Mouse (Mus musculus): Measurements from ENCODE around the gene Dmrtb1. TPM values are rescaled to one million over a fixed set of nuclear protein-coding genes. Genes with fewer than 3 reads are reported as not detected.
A peak's percentile ranks its signal among the peaks of the same experiment; 100 is the strongest.

Gene Dmrtb1
- polyA plus RNA-seq, 1 experiment: 3.9 TPM

DNA sequence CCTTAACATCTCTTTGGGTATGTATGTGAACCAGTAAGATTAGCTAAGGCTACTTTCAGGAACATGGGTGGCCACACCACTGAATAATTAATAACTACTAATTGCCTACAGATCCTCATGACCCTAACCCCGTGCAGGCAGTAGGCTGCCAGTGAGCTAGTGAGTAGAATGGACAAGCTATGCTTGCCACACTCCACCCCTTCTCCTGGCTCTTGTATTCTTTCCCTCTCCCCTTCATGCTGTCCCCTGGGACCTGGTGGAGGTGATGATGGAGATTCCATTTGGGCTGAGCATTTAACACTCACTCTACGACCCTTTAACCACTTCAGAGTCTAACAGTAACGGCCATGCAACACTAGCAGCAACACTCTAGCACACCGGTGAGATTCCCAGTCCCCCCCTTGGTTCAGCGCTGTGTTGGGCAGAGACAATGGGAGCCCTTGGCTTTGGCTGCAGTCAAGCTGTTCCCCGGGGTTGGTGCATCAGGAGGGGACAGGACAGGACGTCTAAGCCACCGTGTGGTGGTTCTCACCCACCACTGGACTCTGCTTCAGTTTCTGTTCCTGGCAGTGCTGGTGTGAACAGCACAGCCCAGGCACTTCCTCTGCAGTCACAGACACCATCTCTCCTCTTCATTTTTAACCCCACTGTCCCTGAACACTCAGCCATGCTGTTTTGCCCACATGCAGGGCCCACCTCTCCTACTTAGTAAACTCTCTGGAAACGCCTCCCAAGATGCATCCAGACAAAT is 2.8 kb downstream of the Dmrtb1 start:
- DNase-seq (ENCODE audit: low read depth): no peak

GRCm38 (mm10) chr4:107680311-107681098 is 3.5 kb downstream of the Dmrtb1 start:
- DNase-seq (ENCODE audit: low read depth): no peak

GRCm38 (mm10) chr4:107675645-107676044 is 8.4 kb downstream of the Dmrtb1 start:
- no peak for DNase-seq (ENCODE audit: low read depth)

DNA sequence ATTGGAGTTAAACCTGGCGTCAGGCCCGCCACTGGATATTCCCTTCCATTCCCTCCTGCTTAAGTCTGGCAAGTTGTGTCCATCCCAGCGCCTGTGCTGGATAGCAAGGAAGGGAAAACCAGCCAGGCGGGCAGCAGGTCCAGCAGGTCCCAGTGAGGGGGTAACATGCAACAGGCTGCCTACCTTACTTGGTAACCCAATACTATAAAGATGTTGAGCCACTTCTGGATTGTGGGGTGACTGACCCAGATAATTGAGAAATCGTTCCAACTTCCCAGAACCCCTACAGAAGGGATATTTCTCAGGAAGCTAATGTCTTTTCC is 9.7 kb downstream of the Dmrtb1 start:
- no peak for DNase-seq (ENCODE audit: low read depth)

DNA sequence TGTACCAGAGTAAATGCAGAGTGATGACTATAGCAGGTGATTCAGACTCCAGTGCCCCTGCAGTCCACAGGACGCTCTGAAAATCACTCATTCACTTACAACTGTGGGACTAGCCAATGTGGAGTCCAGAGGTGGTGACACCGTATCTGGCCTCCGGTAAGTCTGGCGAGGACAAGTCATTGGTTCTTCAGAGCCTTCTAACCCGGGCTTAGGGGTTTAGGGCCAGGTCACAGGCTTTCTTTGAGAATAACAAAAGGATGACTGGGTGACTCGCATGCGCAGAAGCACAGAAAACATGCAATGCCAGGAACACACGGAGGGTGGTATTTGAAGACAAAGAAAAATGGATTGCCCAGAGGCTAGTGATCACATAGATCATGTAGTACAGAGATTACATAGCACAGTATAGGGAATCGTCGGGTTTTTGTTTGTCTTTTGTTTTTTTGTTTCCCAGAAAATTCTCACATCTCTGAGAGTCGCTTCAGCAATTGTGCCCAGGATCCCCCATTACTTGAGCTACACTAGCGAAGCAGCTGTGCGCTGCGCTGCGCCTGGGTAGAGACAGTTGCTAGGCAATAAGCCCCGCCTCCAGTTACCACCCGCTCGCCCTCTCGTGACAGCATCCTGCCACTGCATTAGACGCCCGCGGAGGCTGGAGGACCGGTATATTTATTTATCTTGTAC is 10.2 kb downstream of the Dmrtb1 start:
- no peak for DNase-seq (ENCODE audit: low read depth)

DNA sequence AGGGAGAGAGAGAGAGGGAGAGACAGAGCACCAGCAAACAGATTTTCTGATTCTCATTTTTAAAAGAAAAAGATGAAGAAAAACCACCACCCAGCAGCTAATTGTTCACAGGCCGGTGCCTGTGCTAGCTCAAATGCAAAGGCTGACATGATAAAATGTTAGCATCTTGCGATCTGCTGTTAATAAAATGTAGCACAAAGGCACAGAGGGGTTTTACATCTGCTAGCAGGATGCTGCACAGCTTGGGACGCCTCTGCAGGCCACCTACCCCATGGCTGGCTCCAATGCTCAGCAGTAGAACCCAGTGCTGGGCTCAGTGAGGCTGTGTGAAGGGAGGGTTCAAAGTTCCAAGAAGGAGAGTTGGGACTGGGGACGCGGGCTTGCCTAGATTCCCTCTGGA is 13.3 kb downstream of the Dmrtb1 start:
- no peak for DNase-seq (ENCODE audit: low read depth)

DNA sequence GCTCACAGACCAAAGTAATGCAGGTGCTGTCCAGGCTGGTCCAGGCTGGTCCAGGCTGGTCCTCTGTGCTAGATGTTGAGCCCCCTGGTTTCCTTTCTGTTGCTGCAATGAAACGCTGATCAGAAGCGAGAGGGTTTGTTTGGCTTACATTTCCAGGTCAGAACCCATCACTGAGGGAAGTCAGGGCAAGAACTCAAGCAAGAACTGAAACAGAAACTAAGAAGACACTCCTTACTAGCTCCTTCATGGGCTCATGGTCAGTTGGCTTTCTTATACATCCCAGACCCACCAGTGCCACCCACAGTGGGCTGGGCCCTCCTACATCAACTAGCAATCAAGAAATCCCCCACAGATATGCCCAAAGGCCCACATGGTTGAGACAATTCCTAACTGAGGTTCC is 15.5 kb downstream of the Dmrtb1 start:
- DNase-seq (ENCODE audit: low read depth): no peak

GRCm38 (mm10) chr4:107660649-107661048 is 23.4 kb downstream of the Dmrtb1 start:
- no peak for DNase-seq (ENCODE audit: low read depth)

- DNase-seq (ENCODE audit: low read depth): no peak
These were observed 30.8 kb downstream of the Dmrtb1 start for GRCm38 (mm10) chr4:107653280-107653643.

- DNase-seq (ENCODE audit: low read depth): no peak
These were observed 31.3 kb downstream of the Dmrtb1 start for GRCm38 (mm10) chr4:107652598-107653279.

DNA sequence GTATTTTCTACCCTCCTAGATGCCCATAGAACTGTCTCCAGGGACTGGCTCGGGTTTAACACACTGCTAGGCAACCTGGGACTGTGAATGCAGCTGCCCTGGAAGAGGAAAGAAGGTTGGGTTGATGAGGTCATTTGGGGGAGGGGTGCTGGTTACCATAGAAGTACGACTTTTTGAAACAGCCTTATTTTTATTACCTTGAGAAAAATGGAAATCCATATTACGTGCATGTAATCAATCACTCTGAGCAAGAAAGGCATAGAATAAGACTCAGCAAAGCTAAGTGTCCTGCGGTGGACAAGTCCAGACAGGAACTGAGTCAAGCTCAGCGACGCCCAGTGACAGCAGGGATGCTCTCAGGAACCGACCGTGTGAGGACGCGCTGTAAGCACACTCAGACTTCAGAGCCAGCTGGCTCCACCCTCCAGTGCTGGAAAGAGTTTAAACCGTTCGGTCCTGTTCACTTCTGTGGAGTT is 33.0 kb downstream of the Dmrtb1 start:
- DNase-seq (ENCODE audit: low read depth): no peak

DNA sequence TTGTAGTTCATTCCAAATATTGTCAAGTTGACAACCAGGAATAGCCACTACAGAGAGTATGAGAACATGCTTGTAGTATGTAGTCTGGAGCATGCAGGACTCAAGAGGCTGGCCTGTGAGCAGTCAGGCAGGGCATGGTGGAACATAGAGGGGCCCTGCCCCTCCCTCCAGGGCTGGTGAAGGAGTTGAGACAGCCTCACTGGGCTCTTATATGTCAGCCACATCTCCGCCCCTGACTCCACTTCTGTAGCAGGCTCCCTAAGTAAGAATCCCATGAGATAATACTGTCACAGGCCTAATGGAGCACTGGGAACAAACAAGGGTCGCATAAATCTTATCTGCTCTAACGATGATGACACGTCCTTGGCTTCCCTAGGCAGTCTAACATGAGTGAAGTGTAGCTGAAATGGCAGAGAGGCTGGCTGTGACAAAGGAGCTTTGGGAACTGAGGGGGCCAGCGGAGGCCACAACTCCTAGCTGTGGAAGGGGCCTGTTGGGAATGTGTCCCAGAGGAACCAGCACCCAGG is 35.0 kb downstream of the Dmrtb1 start:
- DNase-seq (ENCODE audit: low read depth): no peak

DNA sequence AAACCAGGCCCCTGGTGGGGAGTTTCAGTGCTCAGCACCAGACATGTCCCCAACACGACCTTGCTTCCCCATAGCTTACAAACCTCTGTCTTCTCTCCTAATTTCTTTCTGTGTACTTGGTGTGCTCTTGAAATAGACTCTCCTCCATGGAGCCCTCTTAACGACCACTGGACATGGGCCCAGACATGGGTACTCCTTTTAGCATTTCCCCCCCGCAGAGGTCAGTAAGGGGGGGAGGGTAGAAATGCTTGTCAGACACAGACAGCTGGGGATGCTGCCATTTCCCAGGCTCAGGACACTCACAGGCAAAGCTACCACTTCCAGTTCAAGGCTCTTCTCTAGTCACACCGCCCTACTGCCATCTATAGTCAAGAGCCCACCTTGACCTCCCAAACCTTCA is 42.4 kb downstream of the Dmrtb1 start:
- no peak for DNase-seq (ENCODE audit: low read depth)

DNA sequence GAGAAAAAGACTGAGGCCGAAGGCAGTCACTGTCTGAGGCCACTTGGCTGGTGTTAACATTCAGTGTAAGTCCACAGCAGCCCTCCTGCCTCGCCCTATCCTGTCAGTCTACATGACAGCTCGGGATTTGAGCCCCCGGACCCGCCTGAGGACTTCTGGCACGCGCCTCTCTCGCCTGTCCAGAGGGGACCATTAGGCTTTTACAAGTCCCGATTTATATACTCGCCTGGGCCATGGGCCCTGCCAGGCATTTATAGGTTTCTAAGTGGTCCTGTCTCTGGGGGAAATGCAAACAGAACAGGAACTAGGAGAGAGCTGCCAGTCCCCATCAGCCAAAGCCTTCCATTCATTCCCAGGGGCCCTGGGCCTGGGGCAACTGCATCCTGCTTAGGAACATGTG is 45.7 kb downstream of the Dmrtb1 start:
- DNase-seq (ENCODE audit: low read depth): no peak

- DNase-seq (ENCODE audit: low read depth): no peak
These were observed 46.4 kb downstream of the Dmrtb1 start for GRCm38 (mm10) chr4:107637670-107638069.

- peak; percentile 16 for DNase-seq (ENCODE audit: low read depth)
These were observed 47.9 kb downstream of the Dmrtb1 start for GRCm38 (mm10) chr4:107636099-107636498.

DNA sequence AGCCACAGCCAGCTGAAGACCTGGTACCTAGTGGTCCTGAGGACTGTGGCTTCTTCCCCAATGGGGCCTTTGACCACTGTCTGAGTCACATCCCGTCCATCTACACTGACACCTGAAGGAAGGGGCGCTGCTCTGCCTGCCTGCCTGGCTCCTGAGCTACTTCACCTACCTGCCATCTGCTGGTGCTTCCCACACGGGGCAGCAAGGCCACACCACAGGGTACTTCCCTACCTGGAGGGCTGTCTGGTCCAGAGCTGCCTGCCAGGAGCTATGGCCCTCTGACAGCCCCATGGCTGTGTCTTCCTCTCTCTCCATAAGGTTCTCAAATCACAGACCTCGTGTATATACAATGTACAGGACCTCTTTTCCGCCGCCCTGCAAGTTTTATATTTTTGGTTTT is 49.4 kb downstream of the Dmrtb1 start:
- no peak for DNase-seq (ENCODE audit: low read depth)

GRCm38 (mm10) chr4:107628921-107629411 is 55.1 kb downstream of the Dmrtb1 start:
- no peak for DNase-seq (ENCODE audit: low read depth)

- DNase-seq (ENCODE audit: low read depth): no peak
These were observed 55.8 kb downstream of the Dmrtb1 start for GRCm38 (mm10) chr4:107628226-107628625.
